Mouse (Mus musculus): Measurements from ENCODE around the gene Myof. TPM values are rescaled to one million over a fixed set of nuclear protein-coding genes. Genes with fewer than 3 reads are reported as not detected.
A peak's percentile ranks its signal among the peaks of the same experiment; 100 is the strongest.

The Myof gene
- polyA plus RNA-seq, 1 experiment = 1.7 TPM

GRCm38 (mm10) chr19:38030673-38031137, 12.7 kb downstream of the Myof start:
- no peak overlapping the region for H3K27ac ChIP-seq (ENCODE audit: control insufficient read depth, insufficient read depth, low read depth, low read length)
- no peaks in the 10 kb centered on the region for H3K36me3 ChIP-seq (ENCODE audit: control insufficient read depth, insufficient read depth, low read length)
- H3K27me3 ChIP-seq (ENCODE audit: control insufficient read depth, insufficient read depth, low read length) = no peaks in the 10 kb centered on the region; the same call in 1 of the 2 replicates
- H3K4me3 ChIP-seq (ENCODE audit: control insufficient read depth, low read depth, low read length) = no peak overlapping the region
- TF ChIP-seq POLR2A (IDR thresholded peaks at IDR 0.05; ENCODE audit: control insufficient read depth, low read depth, low read length) (no peak), CTCF (IDR thresholded peaks at IDR 0.05; ENCODE audit: control insufficient read depth, insufficient read depth, insufficient replicate concordance, low read depth, low read length) (no peak)
- peaks cover 12% of the 10 kb centered on the region for H3K4me1 ChIP-seq (ENCODE audit: control insufficient read depth, insufficient read depth, low read length)

DNA sequence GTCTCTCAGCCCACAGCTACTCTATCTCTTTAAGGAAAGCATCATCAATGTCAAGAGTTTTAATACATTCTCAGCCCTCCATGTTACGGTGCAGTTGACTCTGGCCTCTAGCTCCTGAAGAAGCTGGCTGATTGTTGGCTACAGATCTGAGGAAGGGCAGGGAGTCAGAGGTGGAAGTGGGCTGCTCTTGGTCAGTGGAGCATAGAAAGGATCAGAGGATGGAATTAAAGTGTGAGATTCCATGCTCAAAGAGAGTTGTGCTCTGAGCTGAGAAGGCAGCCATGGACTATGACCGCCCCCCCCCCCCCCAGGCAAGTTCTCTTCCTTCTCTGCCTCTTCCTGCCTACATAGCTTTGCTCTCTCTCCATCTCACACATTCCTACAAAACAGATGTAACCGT, 13.5 kb downstream of the Myof start:
- H3K4me1 ChIP-seq (ENCODE audit: control insufficient read depth, insufficient read depth, low read length) = peaks cover 12% of the 10 kb centered on the region

DNA sequence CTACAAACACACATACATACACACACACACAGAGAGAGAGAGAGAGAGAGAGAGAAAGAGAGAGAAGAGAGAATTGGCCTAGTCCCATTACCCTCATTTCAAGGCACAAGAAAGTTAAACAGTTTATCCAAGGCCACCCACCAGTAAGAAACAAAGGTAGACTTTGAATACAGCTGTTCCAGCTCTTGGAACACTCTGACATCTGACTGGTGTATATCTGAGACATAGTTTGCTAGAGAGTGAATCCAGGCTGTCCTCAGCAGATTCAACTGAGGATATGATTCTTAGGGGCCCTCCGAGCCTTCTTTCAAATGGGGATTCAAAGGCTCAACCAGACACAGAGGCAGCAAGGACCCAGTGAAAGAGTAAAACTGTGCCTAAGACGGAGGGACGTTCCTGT, 14.1 kb downstream of the Myof start:
- Histone ChIP-seq H3K27me3 (ENCODE audit: control insufficient read depth, insufficient read depth, low read length) (no peaks in the 10 kb centered on the region; the same call in 1 of the 2 replicates), H3K4me3 (ENCODE audit: control insufficient read depth, low read depth, low read length) (no peak overlapping the region), H3K27ac (ENCODE audit: control insufficient read depth, insufficient read depth, low read depth, low read length) (peak overlapping the region; percentile 41; the same call in 1 of the 2 replicates), H3K4me1 (ENCODE audit: control insufficient read depth, insufficient read depth, low read length) (peaks cover 12% of the 10 kb centered on the region), H3K36me3 (ENCODE audit: control insufficient read depth, insufficient read depth, low read length) (no peaks in the 10 kb centered on the region)
- no peak for TF ChIP-seq CTCF (IDR thresholded peaks at IDR 0.05; ENCODE audit: control insufficient read depth, insufficient read depth, insufficient replicate concordance, low read depth, low read length)
- TF ChIP-seq POLR2A (IDR thresholded peaks at IDR 0.05; ENCODE audit: control insufficient read depth, low read depth, low read length) = no peak

More for the DNA sequence above, 13.5 kb downstream of the Myof start:
- Histone ChIP-seq H3K27me3 (ENCODE audit: control insufficient read depth, insufficient read depth, low read length) (no peaks in the 10 kb centered on the region; the same call in 1 of the 2 replicates), H3K36me3 (ENCODE audit: control insufficient read depth, insufficient read depth, low read length) (no peaks in the 10 kb centered on the region), H3K27ac (ENCODE audit: control insufficient read depth, insufficient read depth, low read depth, low read length) (peak overlapping the region; percentile 67; the same call in 1 of the 2 replicates), H3K4me3 (ENCODE audit: control insufficient read depth, low read depth, low read length) (no peak overlapping the region)
- TF ChIP-seq POLR2A (IDR thresholded peaks at IDR 0.05; ENCODE audit: control insufficient read depth, low read depth, low read length) (no peak), CTCF (IDR thresholded peaks at IDR 0.05; ENCODE audit: control insufficient read depth, insufficient read depth, insufficient replicate concordance, low read depth, low read length) (no peak)

GRCm38 (mm10) chr19:38027881-38028521, 15.4 kb downstream of the Myof start:
- TF ChIP-seq POLR2A (IDR thresholded peaks at IDR 0.05; ENCODE audit: control insufficient read depth, low read depth, low read length) (no peak), CTCF (IDR thresholded peaks at IDR 0.05; ENCODE audit: control insufficient read depth, insufficient read depth, insufficient replicate concordance, low read depth, low read length) (no peak)
- no peaks in the 10 kb centered on the region for H3K36me3 ChIP-seq (ENCODE audit: control insufficient read depth, insufficient read depth, low read length)
- no peaks in the 10 kb centered on the region; the same call in 1 of the 2 replicates for H3K27me3 ChIP-seq (ENCODE audit: control insufficient read depth, insufficient read depth, low read length)
- H3K4me1 ChIP-seq (ENCODE audit: control insufficient read depth, insufficient read depth, low read length) = peaks cover 12% of the 10 kb centered on the region
- H3K27ac ChIP-seq (ENCODE audit: control insufficient read depth, insufficient read depth, low read depth, low read length) = no peak overlapping the region
- no peak overlapping the region for H3K4me3 ChIP-seq (ENCODE audit: control insufficient read depth, low read depth, low read length)

DNA sequence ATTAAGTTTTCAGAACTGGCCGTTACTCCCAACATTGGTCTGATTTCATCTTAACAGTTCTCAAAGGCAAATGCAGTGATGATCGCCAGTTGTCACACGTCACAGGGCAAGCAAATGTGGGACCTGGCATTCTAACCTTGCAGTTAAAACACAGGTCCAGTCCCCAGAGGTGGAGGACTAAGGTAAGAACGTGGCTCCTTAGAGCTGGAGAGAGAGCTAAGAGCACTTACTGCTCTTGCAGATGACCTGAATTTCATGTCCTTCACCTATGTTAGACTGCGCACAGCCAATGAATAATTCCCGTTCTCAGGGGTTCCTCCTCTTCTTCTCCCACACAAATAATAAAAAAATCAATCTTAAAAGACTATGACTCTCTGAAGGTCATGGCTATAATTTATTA, 16.0 kb downstream of the Myof start:
- H3K27me3 ChIP-seq (ENCODE audit: control insufficient read depth, insufficient read depth, low read length) = no peaks in the 10 kb centered on the region; the same call in 1 of the 2 replicates
- no peak overlapping the region for H3K4me3 ChIP-seq (ENCODE audit: control insufficient read depth, low read depth, low read length)
- no peaks in the 10 kb centered on the region for H3K36me3 ChIP-seq (ENCODE audit: control insufficient read depth, insufficient read depth, low read length)
- TF ChIP-seq POLR2A (IDR thresholded peaks at IDR 0.05; ENCODE audit: control insufficient read depth, low read depth, low read length) (no peak), CTCF (IDR thresholded peaks at IDR 0.05; ENCODE audit: control insufficient read depth, insufficient read depth, insufficient replicate concordance, low read depth, low read length) (no peak)
- H3K4me1 ChIP-seq (ENCODE audit: control insufficient read depth, insufficient read depth, low read length) = peaks cover 12% of the 10 kb centered on the region
- peak overlapping the region; percentile 9; the same call in 1 of the 2 replicates for H3K27ac ChIP-seq (ENCODE audit: control insufficient read depth, insufficient read depth, low read depth, low read length)

DNA sequence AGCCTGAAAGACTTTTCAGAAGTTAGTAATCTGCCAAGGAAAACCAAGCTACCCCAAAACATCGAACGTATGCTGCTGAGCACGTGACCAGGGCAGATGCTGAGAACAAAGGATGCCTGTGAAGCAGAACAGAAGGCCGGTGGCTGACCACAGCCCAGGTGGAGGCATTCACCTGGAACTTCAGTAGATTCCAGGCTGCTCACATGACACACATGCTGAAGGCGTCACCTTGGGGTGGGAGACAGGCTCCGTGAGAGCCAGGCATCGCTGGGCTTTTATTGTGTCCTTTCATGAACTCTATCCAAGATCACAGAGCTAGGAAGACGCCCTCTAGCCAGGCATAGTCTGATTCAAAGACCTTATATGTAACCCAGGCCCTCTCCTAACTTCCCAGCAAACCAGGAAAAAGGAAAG, 17.2 kb downstream of the Myof start:
- no peaks in the 10 kb centered on the region for H3K36me3 ChIP-seq (ENCODE audit: control insufficient read depth, insufficient read depth, low read length)
- no peak overlapping the region for H3K4me3 ChIP-seq (ENCODE audit: control insufficient read depth, low read depth, low read length)
- H3K27ac ChIP-seq (ENCODE audit: control insufficient read depth, insufficient read depth, low read depth, low read length) = peak overlapping the region; percentile 70
- peaks cover 10% of the 10 kb centered on the region for H3K4me1 ChIP-seq (ENCODE audit: control insufficient read depth, insufficient read depth, low read length)
- TF ChIP-seq POLR2A (IDR thresholded peaks at IDR 0.05; ENCODE audit: control insufficient read depth, low read depth, low read length) (no peak), CTCF (IDR thresholded peaks at IDR 0.05; ENCODE audit: control insufficient read depth, insufficient read depth, insufficient replicate concordance, low read depth, low read length) (no peak)
- no peaks in the 10 kb centered on the region; the same call in 1 of the 2 replicates for H3K27me3 ChIP-seq (ENCODE audit: control insufficient read depth, insufficient read depth, low read length)

GRCm38 (mm10) chr19:38025254-38026041, 17.9 kb downstream of the Myof start:
- Histone ChIP-seq H3K36me3 (ENCODE audit: control insufficient read depth, insufficient read depth, low read length) (no peaks in the 10 kb centered on the region), H3K4me3 (ENCODE audit: control insufficient read depth, low read depth, low read length) (no peak overlapping the region), H3K4me1 (ENCODE audit: control insufficient read depth, insufficient read depth, low read length) (peaks cover 8% of the 10 kb centered on the region), H3K27me3 (ENCODE audit: control insufficient read depth, insufficient read depth, low read length) (no peaks in the 10 kb centered on the region), H3K27ac (ENCODE audit: control insufficient read depth, insufficient read depth, low read depth, low read length) (no peak overlapping the region; the same call in 1 of the 2 replicates)
- TF ChIP-seq POLR2A (IDR thresholded peaks at IDR 0.05; ENCODE audit: control insufficient read depth, low read depth, low read length) = no peak
- no peak for TF ChIP-seq CTCF (IDR thresholded peaks at IDR 0.05; ENCODE audit: control insufficient read depth, insufficient read depth, insufficient replicate concordance, low read depth, low read length)
